Mouse (Mus musculus) embryonic facial prominence, embryonic 10.5 days (tissue): ENCODE results near the gene Eif4ebp2. TPM values are rescaled to one million over a fixed set of nuclear protein-coding genes. Genes with fewer than 3 reads are reported as not detected.

Source experiments
- DNase-seq: peaks from one replicate; pipeline ENCODE4 v3.0.0-alpha.2; 2017; ENCODE audit warnings: low spot score
- H3K27ac ChIP-seq: fragments of 300-500 bp; sonication (generic); replicated peaks from 2 replicates; pipeline ENCODE4 v1.5.1; 2016; ENCODE audit warnings: mild to moderate bottlenecking
- H3K27me3 ChIP-seq: fragments of 300-500 bp; sonication (generic); replicated peaks from 2 replicates; pipeline ENCODE4 v1.6.1; 2016; ENCODE audit warnings: low read depth, mild to moderate bottlenecking; ENCODE audit not compliant: poor library complexity, severe bottlenecking
- H3K36me3 ChIP-seq: fragments of 300-500 bp; sonication (generic); replicated peaks from 2 replicates; pipeline ENCODE4 v1.6.1; 2016; ENCODE audit warnings: mild to moderate bottlenecking, moderate library complexity
- H3K4me1 ChIP-seq: fragments of 300-500 bp; sonication (generic); 2 replicates; pipeline ENCODE4 v1.6.1; 2016
- H3K4me3 ChIP-seq: fragments of 300-500 bp; sonication (generic); 2 replicates; pipeline ENCODE4 v1.5.1; 2016; ENCODE audit warnings: mild to moderate bottlenecking, moderate library complexity
- H3K9me3 ChIP-seq: fragments of 300-500 bp; sonication (generic); 2 replicates; pipeline ENCODE4 v1.6.1; 2016; ENCODE audit warnings: mild to moderate bottlenecking
- WGBS: fragments of 180-500 bp; shearing (Covaris S2); methylation state at CpG from one replicate; pipeline ENCODE4 v1.1.7; 2016; 5-methylcytosine and 5-hydroxymethylcytosine counted together
- polyA plus RNA-seq: library from polyadenylated mRNA; unstranded; fragments of >200 nt; fragmentation: Nextera tagmentation; extraction: Ambion mirVana; gene quantifications from 2 replicates; pipeline ENCODE4 v1.2.1, GENCODE M21; 2016

Gene Eif4ebp2
- polyA plus RNA-seq, 1 experiment from 2014 or later = 80.9 TPM

DNA sequence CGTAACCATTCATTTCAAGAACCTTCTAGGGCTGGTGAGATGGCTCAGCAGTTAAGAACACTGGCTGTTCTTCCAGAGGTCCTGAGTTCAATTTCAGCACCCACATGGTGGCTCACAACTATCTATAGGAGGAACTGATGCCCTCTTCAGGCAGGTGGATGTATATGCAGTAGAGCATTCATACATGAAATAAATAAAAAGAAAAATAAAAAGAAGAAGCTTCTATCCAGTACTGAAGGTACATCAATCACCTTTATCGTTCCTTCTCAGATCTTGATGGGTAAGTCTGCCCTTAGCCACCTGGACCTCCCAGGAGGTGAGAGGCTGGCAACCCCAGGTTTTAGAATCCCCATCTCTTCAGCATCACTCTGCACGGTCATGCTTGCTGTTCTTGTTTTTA is 37.2 kb downstream of the Eif4ebp2 start:
- Histone ChIP-seq H3K27ac (no peak overlapping the region), H3K4me1 (peaks cover 32% of the 10 kb centered on the region), H3K36me3 (no peaks in the 10 kb centered on the region), H3K4me3 (no peak overlapping the region), H3K27me3 (peaks cover 57% of the 10 kb centered on the region), H3K9me3 (no peaks in the 10 kb centered on the region)
- WGBS = 74% methylated on average over 3 of the region's 3 CpGs
- DNase-seq = no peak

DNA sequence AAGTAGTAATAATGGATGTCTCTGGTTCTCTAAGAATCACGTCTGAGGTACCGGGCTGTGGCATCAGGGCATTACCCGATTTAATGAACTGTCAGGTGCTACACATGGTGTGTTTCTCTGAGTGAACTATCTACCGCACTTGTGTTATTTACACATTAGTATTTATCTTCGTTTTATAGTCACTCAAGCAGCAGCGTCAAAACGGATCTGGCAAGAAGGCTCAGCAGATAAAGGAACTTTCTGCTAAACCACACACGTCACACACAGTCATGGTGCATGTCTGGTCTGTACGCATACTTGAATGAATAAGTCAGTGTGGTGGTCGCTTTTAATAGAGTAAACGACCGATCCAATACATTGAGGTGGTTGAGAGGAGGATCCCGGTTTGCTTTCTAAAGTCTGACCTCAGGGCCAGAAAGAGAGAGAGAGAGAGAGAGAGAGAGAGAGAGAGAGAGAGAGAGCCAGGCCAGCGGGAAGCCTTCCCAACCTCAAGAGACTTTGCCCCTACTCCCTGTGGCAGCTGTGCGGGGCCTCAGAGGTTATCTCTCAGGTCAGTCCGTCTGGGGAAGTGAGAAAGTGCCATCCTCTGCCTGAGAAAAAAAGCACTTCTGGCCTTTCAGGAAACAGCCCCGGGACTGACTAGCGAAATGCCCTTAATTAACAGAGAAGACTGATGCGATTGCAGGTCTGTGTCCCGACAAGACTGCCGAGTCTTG is 39.4 kb downstream of the Eif4ebp2 start:
- no peak for DNase-seq
- Histone ChIP-seq H3K27ac (no peak overlapping the region), H3K9me3 (no peaks in the 10 kb centered on the region), H3K27me3 (peaks cover 42% of the 10 kb centered on the region), H3K4me1 (peaks cover 28% of the 10 kb centered on the region), H3K4me3 (no peak overlapping the region), H3K36me3 (no peaks in the 10 kb centered on the region)
- 55% methylated on average over 21 of the region's 21 CpGs for WGBS

DNA sequence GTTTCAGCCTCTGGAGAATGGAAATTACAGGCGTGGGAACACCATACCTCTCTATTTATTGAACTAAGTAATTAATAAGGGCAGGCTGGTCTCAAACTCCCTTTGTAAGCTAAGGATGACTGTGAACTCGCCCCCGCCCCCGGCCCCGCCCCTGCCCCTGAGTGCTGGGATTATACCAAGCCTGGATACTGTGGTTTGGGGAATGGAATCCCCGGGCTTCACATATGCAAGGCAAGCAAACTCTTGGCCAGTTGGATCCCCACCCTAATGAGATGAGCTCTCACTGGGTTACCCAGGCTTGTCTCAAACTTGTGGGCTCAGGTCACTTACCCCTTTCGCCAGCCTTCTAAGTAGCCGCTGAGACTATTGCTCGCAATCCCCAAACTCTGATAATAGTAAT is 42.3 kb downstream of the Eif4ebp2 start:
- DNase-seq = no peak
- Histone ChIP-seq H3K9me3 (no peaks in the 10 kb centered on the region), H3K27ac (no peak overlapping the region), H3K36me3 (no peaks in the 10 kb centered on the region), H3K4me3 (no peak overlapping the region), H3K27me3 (peaks cover 31% of the 10 kb centered on the region), H3K4me1 (peaks cover 28% of the 10 kb centered on the region)
- WGBS = 32% methylated on average over 9 of the region's 9 CpGs

DNA sequence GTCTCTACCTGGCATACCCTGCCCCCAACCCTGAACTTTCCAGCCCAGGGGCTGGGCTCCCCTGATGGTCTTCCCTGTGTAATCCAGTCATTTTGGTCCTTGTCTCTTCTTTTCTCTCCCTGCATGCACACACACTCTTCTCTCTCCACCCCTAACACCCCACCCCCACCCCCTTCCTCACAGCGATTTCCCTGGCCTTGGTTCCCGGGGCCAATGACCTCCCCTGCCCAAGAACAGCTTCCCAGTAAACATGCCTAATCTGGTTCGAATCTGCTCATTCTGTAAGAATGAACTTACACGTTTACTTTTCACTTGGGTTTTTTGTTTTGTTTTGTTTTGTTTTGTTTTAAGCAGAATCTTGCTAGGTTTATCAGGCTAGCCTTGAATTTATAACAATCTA is 42.7 kb downstream of the Eif4ebp2 start:
- no peaks in the 10 kb centered on the region for H3K9me3 ChIP-seq
- H3K27ac ChIP-seq = no peak overlapping the region
- H3K4me1 ChIP-seq = peaks cover 28% of the 10 kb centered on the region
- WGBS = 4% methylated on average over 4 of the region's 4 CpGs
- H3K4me3 ChIP-seq = no peak overlapping the region
- no peaks in the 10 kb centered on the region for H3K36me3 ChIP-seq
- H3K27me3 ChIP-seq = peaks cover 27% of the 10 kb centered on the region
- no peak for DNase-seq

DNA sequence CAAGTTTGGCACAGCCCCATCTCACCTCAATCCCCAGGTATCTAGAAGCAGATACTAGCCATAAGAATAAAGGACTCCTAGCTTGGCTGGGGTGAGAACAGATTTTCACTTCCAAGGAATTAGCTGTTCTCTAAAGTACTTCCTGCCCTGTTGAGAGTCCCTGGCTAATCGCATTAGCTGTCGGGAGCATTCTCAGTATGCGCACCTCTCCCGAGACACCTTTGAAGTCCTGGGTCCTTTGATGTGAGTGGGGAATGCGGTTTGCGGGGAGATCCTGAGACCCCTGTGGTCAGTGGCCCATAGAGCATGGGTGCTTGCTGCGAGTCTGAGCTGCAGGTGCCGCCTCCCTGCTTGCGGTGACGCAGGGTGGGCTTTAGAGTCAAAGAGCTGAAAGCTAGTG is 46.5 kb downstream of the Eif4ebp2 start:
- Histone ChIP-seq H3K9me3 (no peaks in the 10 kb centered on the region), H3K27me3 (peaks cover 24% of the 10 kb centered on the region), H3K4me1 (peaks cover 19% of the 10 kb centered on the region), H3K36me3 (no peaks in the 10 kb centered on the region), H3K27ac (no peak overlapping the region), H3K4me3 (no peak overlapping the region)
- 10% methylated on average over 10 of the region's 10 CpGs for WGBS
- DNase-seq = no peak

DNA sequence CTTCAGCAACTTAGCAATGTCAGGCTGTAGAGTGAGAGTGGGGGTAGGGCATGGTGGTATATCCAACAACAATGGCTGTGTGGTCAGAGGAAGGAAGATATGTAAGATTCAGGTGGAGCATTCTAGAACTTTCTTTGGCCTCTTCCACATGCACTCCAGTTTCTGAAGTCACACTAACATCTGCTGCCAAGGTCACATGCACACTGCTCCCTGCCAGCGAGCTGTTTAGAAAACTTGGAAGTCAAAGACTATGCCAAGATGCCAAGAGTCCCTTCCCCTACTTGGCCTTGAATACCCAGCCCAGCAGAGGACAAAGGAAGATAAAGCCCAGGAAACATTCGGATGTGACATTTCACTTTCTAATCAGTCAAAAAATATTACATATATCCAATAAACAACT is 49.5 kb downstream of the Eif4ebp2 start:
- Histone ChIP-seq H3K36me3 (no peaks in the 10 kb centered on the region), H3K4me3 (no peak overlapping the region), H3K27me3 (peaks cover 16% of the 10 kb centered on the region), H3K9me3 (no peaks in the 10 kb centered on the region), H3K27ac (no peak overlapping the region), H3K4me1 (peaks cover 7% of the 10 kb centered on the region)
- WGBS = 94% methylated on average over 2 of the region's 2 CpGs
- DNase-seq = no peak

DNA sequence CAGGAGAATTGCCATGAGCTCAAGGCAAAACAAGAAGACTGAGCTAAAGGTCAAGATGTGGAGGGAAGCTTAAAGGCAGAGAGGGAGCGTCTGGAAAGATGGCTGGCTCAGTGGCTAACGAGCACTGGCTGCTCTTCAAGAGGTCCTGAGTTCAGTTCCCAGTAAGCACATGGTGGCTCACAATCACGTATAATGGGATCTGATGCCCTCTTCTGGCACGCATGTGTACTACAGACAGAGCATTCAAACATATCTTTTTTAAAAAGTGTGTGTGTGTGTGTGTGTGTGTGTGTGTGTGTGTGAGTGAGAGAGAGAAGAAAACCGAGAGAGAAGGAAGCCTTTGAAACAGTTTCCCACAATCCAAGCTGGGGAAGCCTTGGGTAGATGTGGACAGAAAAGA is 50.0 kb downstream of the Eif4ebp2 start:
- DNase-seq = no peak
- Histone ChIP-seq H3K27ac (no peak overlapping the region), H3K9me3 (no peaks in the 10 kb centered on the region), H3K27me3 (peaks cover 12% of the 10 kb centered on the region), H3K36me3 (no peaks in the 10 kb centered on the region), H3K4me3 (no peak overlapping the region), H3K4me1 (peaks cover 7% of the 10 kb centered on the region)
- 72% methylated on average over 5 of the region's 5 CpGs for WGBS

DNA sequence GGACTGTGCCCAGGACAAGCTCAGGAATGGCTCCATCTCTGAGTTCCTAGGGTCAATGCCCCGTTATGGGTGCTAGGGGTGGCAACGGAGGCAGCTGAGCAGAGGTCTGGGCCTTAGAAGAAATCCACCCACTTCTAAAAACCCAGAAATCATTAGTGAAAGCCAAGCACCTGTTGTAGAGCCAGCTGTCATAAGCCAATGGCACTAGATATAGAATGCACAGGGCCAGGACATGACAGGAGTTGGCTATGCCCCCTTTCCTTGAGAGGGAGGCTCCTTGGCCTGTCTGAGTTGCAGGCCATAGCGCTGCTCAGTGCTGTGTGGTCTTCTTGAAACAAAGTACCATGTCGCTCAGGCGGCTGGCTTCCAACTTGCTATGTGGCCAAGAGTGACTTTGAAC is 52.1 kb downstream of the Eif4ebp2 start:
- Histone ChIP-seq H3K4me1 (0 out of 2 replicates have a peak, but pooled peaks cover 4% of the 10 kb centered on the region), H3K36me3 (no peaks in the 10 kb centered on the region), H3K27ac (no peak overlapping the region), H3K9me3 (no peaks in the 10 kb centered on the region), H3K27me3 (peaks cover 1% of the 10 kb centered on the region), H3K4me3 (no peak overlapping the region)
- DNase-seq = no peak
- 90% methylated on average over 5 of the region's 5 CpGs for WGBS

DNA sequence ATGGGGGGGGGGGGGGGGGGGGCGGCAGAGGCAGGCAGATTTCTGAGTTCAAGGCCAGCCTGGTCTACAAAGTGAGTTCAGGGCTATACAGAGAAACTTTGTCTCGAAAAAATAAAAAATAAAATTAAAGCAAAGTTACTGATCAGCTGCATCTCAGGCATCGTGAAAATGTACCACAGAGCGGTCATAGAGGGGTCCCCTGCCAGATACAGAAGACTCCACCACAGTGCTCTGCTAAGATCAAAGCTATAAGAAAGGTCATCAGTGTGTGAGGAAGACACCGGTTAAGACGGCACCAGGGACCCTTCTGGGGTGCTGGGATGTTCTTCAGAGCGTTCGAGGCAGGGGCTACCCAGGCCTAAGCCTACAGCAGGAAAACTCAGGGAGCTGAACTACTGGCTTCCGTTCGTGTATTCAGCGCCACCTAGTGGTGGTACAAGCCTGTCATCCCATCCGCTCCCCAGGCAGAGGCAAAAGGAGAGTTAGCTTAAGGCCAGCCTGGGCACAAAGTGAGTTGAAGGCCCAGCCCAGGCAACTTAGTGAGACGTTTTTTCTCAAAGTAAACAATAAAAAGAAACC is 53.2 kb downstream of the Eif4ebp2 start:
- Histone ChIP-seq H3K27ac (no peak overlapping the region), H3K9me3 (no peaks in the 10 kb centered on the region), H3K4me1 (peaks cover 10% of the 10 kb centered on the region), H3K36me3 (no peaks in the 10 kb centered on the region), H3K4me3 (no peak overlapping the region), H3K27me3 (no peaks in the 10 kb centered on the region; the same call in 1 of the 2 replicates)
- peak; percentile 86 for DNase-seq
- WGBS = 24% methylated on average over 13 of the region's 13 CpGs

DNA sequence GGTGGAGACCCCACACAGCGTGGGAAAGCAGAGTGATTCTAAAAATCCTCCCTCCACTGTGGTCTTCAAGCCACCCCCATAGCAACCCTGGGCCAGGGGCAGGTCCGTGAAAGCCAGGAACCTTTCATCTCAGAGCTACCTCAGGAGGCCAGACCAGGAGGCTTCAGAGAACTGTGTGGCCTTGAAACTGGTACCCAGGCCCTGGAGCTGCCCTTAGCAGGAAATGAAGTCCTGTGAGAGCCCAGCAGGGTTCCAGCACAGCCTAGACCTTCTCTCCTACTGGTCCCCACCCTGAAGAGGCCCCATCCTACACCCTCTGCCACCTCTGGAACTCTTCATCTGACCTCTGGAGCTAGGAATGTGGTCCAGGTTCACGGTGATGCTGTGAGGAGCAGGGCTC is 54.3 kb downstream of the Eif4ebp2 start:
- DNase-seq = no peak
- no peaks in the 10 kb centered on the region for H3K36me3 ChIP-seq
- H3K4me1 ChIP-seq = peaks cover 10% of the 10 kb centered on the region
- WGBS = 48% methylated on average over 3 of the region's 3 CpGs
- no peaks in the 10 kb centered on the region for H3K9me3 ChIP-seq
- H3K4me3 ChIP-seq = no peak overlapping the region
- H3K27ac ChIP-seq = peak overlapping the region; percentile 37; the same call in 1 of the 2 replicates
- H3K27me3 ChIP-seq = no peaks in the 10 kb centered on the region; the same call in 1 of the 2 replicates

DNA sequence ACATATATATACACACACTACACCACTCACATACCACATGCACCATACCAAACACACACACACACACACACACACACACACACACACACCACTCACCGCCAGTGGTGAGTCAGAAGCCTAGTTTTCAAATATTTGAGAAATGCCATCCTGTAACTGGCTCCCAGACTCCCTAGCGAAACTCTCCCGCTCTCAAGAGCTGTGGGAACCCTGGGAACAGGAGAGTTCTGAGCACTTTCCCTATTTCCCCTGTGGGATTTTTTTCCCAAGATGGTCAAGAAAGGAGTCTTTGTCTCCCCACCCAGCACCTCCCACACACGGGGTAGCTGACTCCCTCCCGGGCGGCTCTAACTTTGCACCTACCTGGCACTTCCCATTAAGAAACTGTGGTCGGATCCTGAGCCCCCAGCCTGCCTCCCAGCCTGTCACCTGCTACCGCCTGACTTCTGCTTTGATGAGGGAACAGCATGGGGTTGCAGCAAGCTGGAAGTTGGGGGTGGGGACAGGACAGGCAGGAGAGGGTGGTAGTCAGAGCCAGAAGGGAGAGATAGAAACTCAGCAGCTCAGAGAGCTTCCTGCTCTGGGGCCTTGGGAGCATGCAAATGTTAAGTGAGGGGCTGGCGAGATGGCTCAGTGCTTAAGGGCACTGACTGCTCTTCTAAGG is 57.9 kb downstream of the Eif4ebp2 start:
- DNase-seq = no peak
- Histone ChIP-seq H3K36me3 (no peaks in the 10 kb centered on the region), H3K27ac (0 out of 2 replicates have a peak overlapping the region, but pooled peaks have one; percentile 40), H3K4me1 (peaks cover 19% of the 10 kb centered on the region), H3K4me3 (no peak overlapping the region), H3K9me3 (no peaks in the 10 kb centered on the region), H3K27me3 (no peaks in the 10 kb centered on the region; the same call in 1 of the 2 replicates)
- WGBS = 13% methylated on average over 9 of the region's 9 CpGs

DNA sequence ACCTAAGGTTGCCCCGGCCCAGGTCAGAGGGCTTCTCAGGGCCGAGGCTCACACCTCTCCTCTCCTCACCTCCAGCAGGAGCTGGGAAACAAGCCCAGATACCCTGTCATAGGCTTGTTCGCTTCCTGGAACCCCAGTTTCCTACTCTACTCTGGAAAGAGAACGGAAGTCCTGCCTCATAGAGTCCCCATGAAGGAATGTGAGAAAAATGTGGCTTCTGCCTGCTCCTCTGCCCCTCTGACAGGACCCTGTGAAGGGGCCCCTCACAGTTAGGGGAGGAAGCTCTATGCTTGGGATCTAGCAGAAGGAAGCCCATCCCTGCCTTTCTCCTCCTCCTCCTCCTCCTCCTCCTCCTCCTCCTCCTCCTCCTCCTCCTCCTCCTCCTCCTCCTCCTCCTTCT is 59.9 kb downstream of the Eif4ebp2 start:
- no peaks in the 10 kb centered on the region for H3K9me3 ChIP-seq
- H3K27me3 ChIP-seq = no peaks in the 10 kb centered on the region; the same call in 1 of the 2 replicates
- 0 out of 2 replicates have a peak overlapping the region, but pooled peaks have one; percentile 6 for H3K27ac ChIP-seq
- H3K4me3 ChIP-seq = no peak overlapping the region
- no peaks in the 10 kb centered on the region for H3K36me3 ChIP-seq
- 59% methylated on average over 4 of the region's 4 CpGs for WGBS
- DNase-seq = no peak
- H3K4me1 ChIP-seq = peaks cover 22% of the 10 kb centered on the region

DNA sequence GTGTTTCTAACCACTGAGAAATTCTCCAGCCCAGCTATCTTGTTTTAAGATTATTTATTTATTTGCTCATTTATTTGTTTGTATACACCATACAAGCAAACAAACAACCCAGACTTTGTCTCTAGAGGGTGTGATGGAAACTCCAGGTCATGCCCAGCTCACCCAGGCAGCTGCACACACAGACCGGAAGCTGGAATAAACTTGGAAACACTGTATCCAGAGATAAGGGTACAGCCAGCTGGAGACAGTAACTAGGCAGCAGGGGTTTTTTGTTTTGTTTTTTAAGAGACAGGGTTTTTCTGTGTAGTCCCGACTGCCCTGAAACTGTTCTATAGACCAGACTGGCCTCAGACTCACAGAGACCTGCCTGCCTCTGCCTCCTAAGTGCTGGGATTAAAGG is 62.3 kb downstream of the Eif4ebp2 start:
- no peak for DNase-seq
- H3K4me3 ChIP-seq = no peak overlapping the region
- WGBS = 83% methylated on average over 2 of the region's 2 CpGs
- H3K9me3 ChIP-seq = no peaks in the 10 kb centered on the region
- H3K4me1 ChIP-seq = peaks cover 27% of the 10 kb centered on the region
- no peaks in the 10 kb centered on the region for H3K36me3 ChIP-seq
- H3K27me3 ChIP-seq = peaks cover 7% of the 10 kb centered on the region
- no peak overlapping the region for H3K27ac ChIP-seq
